ENCODE assay signal across 8 mouse cellular contexts in genomic region chr12:5157021-5157681, GRCm38 (mm10).
DNase-seq lines count a peak whose midpoint lies in the region; ATAC-seq lines count a peak whose summit lies in the region.

No protein-coding gene starts in this region.

- peak; percentile 78 to 84 for DNase-seq in cerebellum, postnatal 10 days
- no peak for DNase-seq in cerebellum, adult 9-10 months
- peak; percentile 3 to 63 for DNase-seq in kidney, postnatal 25 days
- no peak for DNase-seq in kidney, postnatal 4 days
- peak; percentile 78 to 81 for DNase-seq in layer of hippocampus, adult 8-10 months (ENCODE audit: low spot score in 2 of 2)
- DNase-seq in right cerebral cortex, postnatal 10 days (ENCODE audit: low spot score in 2 of 2) = peak; percentile 70 to 87
- no peak for DNase-seq in B cell, adult 2 months

- no peak for ATAC-seq in megakaryocyte-erythroid progenitor cell, adult 5-6 weeks (replicated peaks; ENCODE audit: low FRiP score, low TSS enrichment, poor library complexity, severe bottlenecking)

Comparison
In these comparisons a context has a peak if more than half of its experiments do, and no peak if none do; other contexts are left out.
1. DNase-seq: peak in cerebellum, postnatal 10 days (2 of 2), kidney, postnatal 25 days (2 of 2), layer of hippocampus, adult 8-10 months (2 of 2) and right cerebral cortex, postnatal 10 days (2 of 2); none in cerebellum, adult 9-10 months (single experiment), kidney, postnatal 4 days (0 of 2) and B cell, adult 2 months (0 of 2).